Mouse (Mus musculus) spleen, adult 12 weeks (tissue): ENCODE data around the gene Kctd3.
"Not testable (repeated sequence)": the region's sequence is repeated elsewhere in the genome, so short reads cannot be mapped to it uniquely, and the experiment has no call there.

Experiments
- DNase-seq: peaks from one replicate; pipeline ENCODE4 v3.0.0; 2022; ENCODE audit warnings: low spot score

Gene Kctd3

GRCm38 (mm10) chr1:189007239-189007979 lies at the start of gene Kctd3:
TSS of gene Kctd3 (minus strand) at chr1:189007841.
- DNase-seq, result peak; percentile 86

GRCm38 (mm10) chr1:189057425-189057824 lies 49.8 kb upstream of the Kctd3 start:
- no peak for DNase-seq

GRCm38 (mm10) chr1:189055933-189056332 lies 48.3 kb upstream of the Kctd3 start:
- no peak for DNase-seq

- DNase-seq, result no peak
Measured at GRCm38 (mm10) chr1:189054941-189055551, 47.4 kb upstream of the Kctd3 start.

GRCm38 (mm10) chr1:189054191-189054590 lies 46.5 kb upstream of the Kctd3 start:
- DNase-seq, result no peak

- DNase-seq, result no peak
Measured at GRCm38 (mm10) chr1:189052189-189052588, 44.5 kb upstream of the Kctd3 start.

- no peak for DNase-seq
Measured at GRCm38 (mm10) chr1:189050122-189050521, 42.5 kb upstream of the Kctd3 start.

GRCm38 (mm10) chr1:189048331-189048730 lies 40.7 kb upstream of the Kctd3 start:
- no peak for DNase-seq

- DNase-seq, result no peak
Measured at GRCm38 (mm10) chr1:189047918-189048317, 40.3 kb upstream of the Kctd3 start.

GRCm38 (mm10) chr1:189046831-189047230 lies 39.2 kb upstream of the Kctd3 start:
- DNase-seq, result no peak

GRCm38 (mm10) chr1:189046301-189046700 lies 38.7 kb upstream of the Kctd3 start:
- DNase-seq, result no peak

GRCm38 (mm10) chr1:189041261-189041660 lies 33.6 kb upstream of the Kctd3 start:
- DNase-seq, result no peak

- DNase-seq, result no peak
Measured at GRCm38 (mm10) chr1:189039348-189039747, 31.7 kb upstream of the Kctd3 start.

GRCm38 (mm10) chr1:189032817-189033216 lies 25.2 kb upstream of the Kctd3 start:
- not testable (repeated sequence) for DNase-seq

GRCm38 (mm10) chr1:189030975-189031374 lies 23.3 kb upstream of the Kctd3 start:
- DNase-seq, result no peak

- DNase-seq, result no peak
Measured at GRCm38 (mm10) chr1:189028267-189028666, 20.6 kb upstream of the Kctd3 start.

- no peak for DNase-seq
Measured at GRCm38 (mm10) chr1:189026885-189027284, 19.2 kb upstream of the Kctd3 start.

GRCm38 (mm10) chr1:189023701-189024080 lies 16.1 kb upstream of the Kctd3 start:
- no peak for DNase-seq

- DNase-seq, result no peak
Measured at GRCm38 (mm10) chr1:189022925-189023700, 15.5 kb upstream of the Kctd3 start.

GRCm38 (mm10) chr1:189015372-189015771 lies 7.7 kb upstream of the Kctd3 start:
- no peak for DNase-seq

GRCm38 (mm10) chr1:189013587-189013921 lies 5.9 kb upstream of the Kctd3 start:
- DNase-seq, result no peak

- DNase-seq, result peak; percentile 14
Measured at GRCm38 (mm10) chr1:189012846-189013586, 5.4 kb upstream of the Kctd3 start.
